Mouse (Mus musculus) B cell, adult 62 days (primary cell): ENCODE results near the gene Sdha. TPM values are rescaled to one million over a fixed set of nuclear protein-coding genes. Genes with fewer than 3 reads are reported as not detected.

Experiments used
- total RNA-seq: library from RNA; stranded (reverse); gene quantifications from 4 replicates; pipeline ENCODE4 v1.2.4, GENCODE M21; 2023

The Sdha gene
- total RNA-seq = 148 to 207 TPM (median 169 TPM) in 4 replicates

DNA sequence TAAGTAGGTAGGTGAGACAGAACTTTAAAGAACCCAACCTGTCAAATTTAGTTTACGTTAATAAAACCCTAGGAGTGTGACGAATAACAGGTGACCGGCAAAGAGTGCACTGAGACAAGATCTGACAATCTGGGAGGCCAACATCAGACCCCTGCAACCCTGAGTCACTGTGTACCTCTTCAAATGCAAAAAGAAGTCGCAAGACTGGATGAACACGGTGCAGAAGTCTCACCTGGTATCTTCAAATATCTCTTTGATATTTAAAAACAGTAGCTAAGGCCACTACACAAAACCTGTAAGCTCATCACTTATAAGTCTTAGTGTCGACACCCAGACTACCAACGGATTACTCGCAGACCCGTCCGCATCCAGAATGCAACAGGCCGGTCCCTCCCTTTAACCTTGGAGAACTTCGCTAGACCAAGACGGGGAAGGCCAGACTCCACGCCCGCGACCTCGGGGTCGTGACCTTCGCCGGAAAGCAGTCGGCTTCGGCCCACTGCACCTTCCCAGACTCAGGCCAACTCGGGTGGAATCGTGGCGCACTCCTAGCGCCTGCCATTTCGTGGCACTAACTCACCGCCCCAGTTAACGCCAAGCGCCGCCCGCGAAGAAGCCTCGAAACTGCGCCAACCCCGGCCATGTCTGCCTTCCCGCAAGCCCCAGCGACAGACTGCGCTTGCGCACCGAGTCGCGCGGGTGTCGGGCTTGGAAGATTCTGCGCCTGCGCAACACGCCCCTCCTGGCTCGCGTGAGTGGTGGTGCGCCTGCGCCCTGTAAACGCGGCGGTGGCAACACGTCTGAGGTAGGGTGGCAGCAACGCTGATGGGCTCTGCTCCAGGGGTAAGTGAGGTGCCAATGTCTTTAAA lies at the start of gene Sdha, which contains the start of gene Ccdc127:
Sdha (minus strand) TSS at position 715 of the 869 bp plus-strand sequence.
Ccdc127 (plus strand) TSS at position 744 of the 869 bp plus-strand sequence.

DNA sequence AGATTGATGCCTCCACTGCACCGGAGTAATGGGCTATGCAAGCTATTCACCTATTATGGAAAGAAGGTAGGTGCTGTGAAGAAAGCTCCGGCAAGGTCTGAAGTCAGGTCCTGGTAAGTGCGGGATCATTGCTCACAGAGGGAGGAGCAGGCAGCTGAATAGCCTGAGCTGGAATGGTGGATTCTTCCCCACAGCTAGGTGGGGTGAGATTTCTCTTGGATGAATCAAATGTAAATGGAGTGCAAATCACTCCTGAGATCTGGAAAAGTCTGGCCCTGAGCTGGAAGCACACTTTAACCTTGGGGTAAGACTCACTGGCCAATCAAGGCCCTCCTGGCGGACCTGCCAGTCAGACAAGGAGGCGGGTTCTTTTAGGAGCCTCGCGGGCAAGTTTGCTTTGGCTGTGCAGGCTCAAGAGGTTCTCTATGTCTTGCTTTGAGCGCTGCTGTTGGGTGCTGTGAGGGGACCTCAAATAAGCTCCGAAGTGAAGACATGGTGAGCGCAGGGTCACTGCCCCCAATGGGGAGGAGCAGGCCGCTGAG lies 49.3 kb upstream of the Sdha start, which contains the start of gene Ftl1-ps1:
Ftl1-ps1 (plus strand) TSS at position 397 of the 542 bp plus-strand sequence.

DNA sequence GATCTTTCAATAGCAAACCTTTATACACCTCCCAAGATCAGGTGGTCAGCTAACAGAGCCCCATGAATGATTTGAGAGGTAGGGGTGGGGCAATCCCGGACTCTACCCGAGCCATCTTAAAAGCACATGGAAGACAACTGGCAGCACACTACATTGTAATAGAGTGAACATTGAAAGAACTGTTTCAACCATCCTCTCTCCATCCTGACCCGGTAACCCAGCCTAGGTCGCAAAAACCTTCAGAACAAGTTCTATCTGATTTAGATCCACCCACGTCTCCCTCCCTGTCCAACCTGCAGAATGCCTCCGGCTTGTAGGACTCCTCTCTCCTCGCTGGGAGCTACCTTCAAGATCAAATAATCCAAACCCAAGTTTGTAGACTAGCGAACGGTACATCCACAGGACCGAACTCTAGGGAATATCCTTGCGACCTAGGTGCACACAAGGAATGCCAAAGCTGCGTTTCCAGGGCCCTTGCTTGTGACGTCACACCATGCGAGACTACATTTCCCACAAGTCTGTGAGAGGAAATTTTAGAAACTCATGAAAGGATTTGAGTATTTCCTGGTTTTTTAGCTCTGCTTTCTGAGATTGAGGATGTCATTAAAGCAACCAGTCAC lies 40.4 kb upstream of the Sdha start, which contains the start of gene Zfp72:
Zfp72 (minus strand) TSS at position 466 of the 620 bp plus-strand sequence.

DNA sequence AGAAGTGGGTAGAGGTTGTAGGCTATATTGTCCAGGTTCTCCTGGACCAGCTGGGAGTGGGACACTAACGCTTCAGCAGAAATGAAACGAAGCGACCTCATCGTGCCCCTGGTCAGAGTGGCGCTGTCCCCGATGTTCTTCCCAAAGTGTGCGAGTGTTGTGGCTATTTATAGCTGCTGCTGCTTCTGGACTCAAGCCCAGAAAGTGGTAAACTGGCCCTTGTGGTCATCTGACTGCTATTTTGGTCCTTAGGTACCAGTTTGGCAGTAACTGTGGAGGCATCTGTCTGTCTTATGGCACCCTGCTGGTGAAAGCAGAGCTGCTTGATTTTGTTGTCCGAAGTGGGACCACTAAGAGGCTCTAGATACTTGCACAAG lies 13.8 kb upstream of the Sdha start, which contains the start of gene Lrrc14b:
Lrrc14b (minus strand) TSS at position 147 of the 377 bp plus-strand sequence.

GRCm38 (mm10) chr13:74317170-74317849 lies 32.8 kb downstream of the Sdha start, which contains the start of gene Pdcd6:
Pdcd6 (minus strand) TSS chr13:74317580.

GRCm38 (mm10) chr13:74292167-74292566 lies 57.9 kb downstream of the Sdha start, which contains the start of gene Ahrr:
Ahrr (minus strand) TSS chr13:74292331.

Other genes starting within 250 kb of the Sdha start
- gene Slc9a3, start 228.8 kb downstream of the Sdha start, total RNA-seq = 0.12 TPM in 1 of 4 replicates, not detected in the others
- gene Exoc3, start 141.5 kb downstream of the Sdha start, total RNA-seq = 42.6 to 53.7 TPM (median 47.5 TPM) in 4 replicates
- 0.13 TPM in 1 of 4 replicates, not detected in the others for gene Ahrr, start 57.9 kb downstream of the Sdha start, total RNA-seq
- gene Pdcd6, start 32.7 kb downstream of the Sdha start, total RNA-seq = 69.5 to 80.3 TPM (median 74.6 TPM) in 4 replicates
- gene Ccdc127, start within 50 bp of the Sdha start, total RNA-seq = 15.1 to 22.1 TPM (median 18.5 TPM) in 4 replicates
- gene Lrrc14b, start 13.7 kb upstream of the Sdha start, total RNA-seq = not detected in 4 replicates
- 1.5 to 2.7 TPM (median 1.8 TPM) in 4 replicates for gene Zfp72, start 40.6 kb upstream of the Sdha start, total RNA-seq
- gene Ftl1-ps1, start 49.4 kb upstream of the Sdha start, total RNA-seq = 598 to 630 TPM (median 617 TPM) in 4 replicates
- gene Zfp825, start 143.7 kb upstream of the Sdha start, total RNA-seq = 4.8 to 6.8 TPM (median 5.3 TPM) in 4 replicates